Mouse (Mus musculus) forebrain, postnatal 0 days (tissue): ENCODE data around the gene Vta1. TPM values are rescaled to one million over a fixed set of nuclear protein-coding genes. Genes with fewer than 3 reads are reported as not detected.

ENCODE experiments used
- ATAC-seq: fragments of 200-750 bp; cut with Nextera tagmentation; 2 replicates; pipeline ENCODE4 v1.8.0; 2017; ENCODE audit warnings: mild to moderate bottlenecking, moderate library complexity
- DNase-seq: peaks from one replicate; pipeline ENCODE4 v3.0.0-alpha.2; 2015
- H3K27ac ChIP-seq: fragments of 300-500 bp; sonication (generic); 2 replicates; pipeline ENCODE4 v1.5.1; 2014; ENCODE audit warnings: low read depth, mild to moderate bottlenecking, antibody characterized with exemption, low read length, moderate library complexity, mixed read lengths
- H3K27me3 ChIP-seq: fragments of 300-500 bp; sonication (generic); 2 replicates; pipeline ENCODE4 v1.6.1; 2014; ENCODE audit warnings: mild to moderate bottlenecking, low read length, mixed read lengths; ENCODE audit not compliant: insufficient read depth
- H3K36me3 ChIP-seq: fragments of 300-500 bp; sonication (generic); 2 replicates; pipeline ENCODE4 v1.6.1; 2014; ENCODE audit warnings: mild to moderate bottlenecking, moderate library complexity; ENCODE audit not compliant: insufficient read depth
- H3K4me1 ChIP-seq: fragments of 300-500 bp; sonication (generic); 2 replicates; pipeline ENCODE4 v1.6.1; 2014; ENCODE audit warnings: antibody characterized with exemption; ENCODE audit not compliant: insufficient read depth
- H3K4me2 ChIP-seq: fragments of 300-500 bp; sonication (generic); 2 replicates; pipeline ENCODE4 v1.6.1; 2014; ENCODE audit warnings: low read depth, mild to moderate bottlenecking, moderate library complexity
- H3K4me3 ChIP-seq: fragments of 300-500 bp; sonication (generic); 2 replicates; pipeline ENCODE4 v1.5.1; 2014; ENCODE audit warnings: low read depth, low read length, mixed read lengths
- H3K9ac ChIP-seq: fragments of 300-500 bp; sonication (generic); 2 replicates; pipeline ENCODE4 v1.6.1; 2014; ENCODE audit warnings: mild to moderate bottlenecking
- H3K9me3 ChIP-seq: fragments of 300-500 bp; sonication (generic); 2 replicates; pipeline ENCODE4 v1.6.1; 2016; ENCODE audit warnings: low read length
- CTCF ChIP-seq: sonication (generic); IDR thresholded peaks from 2 replicates; pipeline ENCODE4 v1.5.1; 2016; ENCODE audit warnings: antibody characterized with exemption, control low read depth, low read depth
- WGBS: fragments of 180-500 bp; shearing (Covaris S2); extraction: QIAGEN DNeasy Blood & Tissue Kit; methylation state at CpG from one replicate; pipeline ENCODE4 v1.1.7; 2014; 5-methylcytosine and 5-hydroxymethylcytosine counted together
- polyA plus RNA-seq: library from polyadenylated mRNA; unstranded; fragments of >200 nt; fragmentation: Nextera tagmentation; extraction: Ambion mirVana; gene quantifications from 2 replicates; pipeline ENCODE4 v1.2.1, GENCODE M21; 2015
- total RNA-seq: library from RNA; depleted of rRNA; stranded (reverse); fragments of >200 nt; gene quantifications from 2 replicates; pipeline ENCODE4 v1.2.3, GENCODE M21; 2014; rRNA removed

Vta1 gene
- total RNA-seq = 110 and 128 TPM in 2 replicates
- 187 and 197 TPM in 2 replicates for polyA plus RNA-seq

GRCm38 (mm10) chr10:14705072-14706066 is at the start of gene Vta1, which contains the start of gene Nmbr:
Gene Vta1 (minus strand): TSS chr10:14705560.
Gene Nmbr (plus strand): TSS chr10:14705591.
- TF ChIP-seq CTCF = peak; percentile 88
- ATAC-seq = peak; percentile 99
- under 1% methylated on average over 38 of the region's 50 CpGs for WGBS

GRCm38 (mm10) chr10:14734285-14734684 is 28.9 kb upstream of the Vta1 start:
- H3K4me1 ChIP-seq = no peaks in the 10 kb centered on the region
- H3K9me3 ChIP-seq = no peaks in the 10 kb centered on the region
- H3K36me3 ChIP-seq = no peaks in the 10 kb centered on the region
- no peaks in the 10 kb centered on the region for H3K27me3 ChIP-seq
- no peak overlapping the region for H3K4me3 ChIP-seq
- ATAC-seq (peak; percentile 23; the same call in 1 of the 2 replicates), DNase-seq (peak; percentile 88)
- WGBS = 8% methylated on average over 2 of the region's 2 CpGs
- no peak overlapping the region for H3K9ac ChIP-seq
- no peak overlapping the region for H3K27ac ChIP-seq
- no peak overlapping the region for H3K4me2 ChIP-seq
- TF ChIP-seq CTCF = peak; percentile 78

More at GRCm38 (mm10) chr10:14705072-14706066, at the start of gene Vta1, which contains the start of gene Nmbr:
- Histone ChIP-seq H3K27me3 (no peaks in the 10 kb centered on the region), H3K36me3 (no peaks in the 10 kb centered on the region), H3K4me2 (peak within 1 kb of the TSS; percentile 50), H3K9me3 (no peaks in the 10 kb centered on the region), H3K27ac (peak within 1 kb of the TSS; percentile 82), H3K9ac (peak within 1 kb of the TSS; percentile 73), H3K4me3 (peak within 1 kb of the TSS; percentile 82), H3K4me1 (peaks cover 9% of the 10 kb centered on the region)
- DNase-seq = peak; percentile 98

DNA sequence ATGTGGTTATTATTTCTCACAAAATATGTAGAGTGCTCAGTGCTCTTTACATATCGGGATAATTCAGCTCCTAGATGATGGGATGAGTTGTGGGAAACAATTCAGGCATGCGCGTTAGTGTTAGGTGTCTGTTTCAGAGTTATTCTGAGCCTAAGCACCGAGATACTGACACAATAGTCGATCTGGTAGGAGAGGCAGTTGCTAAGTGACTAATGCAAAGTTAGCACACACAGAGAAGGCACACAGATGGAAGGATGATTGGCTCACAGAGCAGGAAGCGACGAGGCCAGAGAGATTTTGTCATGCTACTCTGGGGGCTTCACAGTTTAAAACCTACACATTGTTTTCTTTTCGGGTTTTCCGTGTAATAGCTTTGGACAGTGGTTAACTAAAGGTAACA is 20.3 kb upstream of the Vta1 start:
- H3K27ac ChIP-seq = no peak overlapping the region
- TF ChIP-seq CTCF = no peak
- peak; percentile 21 for DNase-seq
- no peaks in the 10 kb centered on the region for H3K9me3 ChIP-seq
- H3K27me3 ChIP-seq = no peaks in the 10 kb centered on the region
- ATAC-seq = peak; percentile 66
- H3K9ac ChIP-seq = no peak overlapping the region
- H3K4me2 ChIP-seq = no peak overlapping the region
- no peaks in the 10 kb centered on the region for H3K36me3 ChIP-seq
- H3K4me1 ChIP-seq = no peaks in the 10 kb centered on the region
- H3K4me3 ChIP-seq = no peak overlapping the region
- 60% methylated on average over 9 of the region's 9 CpGs for WGBS

DNA sequence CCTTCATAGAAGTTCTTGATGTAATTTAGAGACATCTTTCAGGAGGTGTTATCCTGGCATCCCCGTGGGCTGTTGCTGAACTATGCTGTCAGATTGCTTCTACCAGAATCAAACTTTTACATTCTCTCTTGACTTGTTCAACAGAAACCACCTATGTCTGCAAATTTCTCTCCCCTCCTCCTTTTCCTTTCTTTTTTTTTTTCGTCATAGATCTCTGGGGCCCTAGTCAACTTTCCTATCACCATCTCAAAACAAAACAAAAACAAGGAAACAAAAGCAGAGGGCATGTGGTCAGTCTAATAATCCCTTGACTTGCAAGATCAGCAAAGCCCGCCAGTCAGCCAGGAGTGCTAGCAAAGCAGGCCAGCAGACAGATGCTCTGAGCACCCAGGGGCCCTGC is 12.8 kb upstream of the Vta1 start, which contains the start of gene Gje1:
Gene Gje1 (minus strand): TSS at position 101 of the 400 bp plus-strand sequence.
- no peak within 1 kb of the TSS for H3K4me3 ChIP-seq
- no peak within 1 kb of the TSS for H3K9ac ChIP-seq
- ATAC-seq = no peak
- no peak within 1 kb of the TSS for H3K27ac ChIP-seq
- TF ChIP-seq CTCF = no peak
- DNase-seq = no peak
- no peaks in the 10 kb centered on the region for H3K36me3 ChIP-seq
- no peaks in the 10 kb centered on the region for H3K27me3 ChIP-seq
- H3K9me3 ChIP-seq = no peaks in the 10 kb centered on the region
- 54% methylated on average over 3 of the region's 3 CpGs for WGBS
- no peak within 1 kb of the TSS for H3K4me2 ChIP-seq
- H3K4me1 ChIP-seq = no peaks in the 10 kb centered on the region

DNA sequence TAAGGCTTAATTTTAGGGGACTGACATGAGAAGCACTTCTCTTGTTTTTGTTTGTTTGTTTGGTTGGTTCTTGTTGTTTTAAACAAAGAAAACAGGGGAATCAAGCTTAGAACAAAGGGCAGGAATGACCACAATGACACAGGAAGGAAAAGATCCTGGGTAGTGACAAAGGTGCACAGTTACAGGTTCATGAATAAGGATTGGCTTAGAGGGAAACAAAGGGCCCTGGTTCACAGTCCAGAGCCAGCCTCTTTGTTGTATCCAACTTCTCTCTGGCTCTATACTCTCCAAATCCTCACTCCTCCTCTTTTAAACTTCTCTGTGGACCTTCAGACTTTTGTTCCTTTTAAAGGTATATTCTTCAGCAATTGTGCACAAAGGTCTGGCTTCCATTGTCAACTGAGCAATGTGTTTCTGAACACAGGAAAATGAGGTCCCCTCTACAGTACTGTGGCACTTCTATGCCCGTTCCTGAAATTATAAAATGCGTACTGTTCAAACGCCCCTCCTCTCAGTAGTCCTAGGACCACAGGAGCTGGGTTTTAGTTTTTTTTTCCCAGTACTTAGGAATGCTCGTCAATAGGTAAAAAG is 1.4 kb downstream of the Vta1 start:
- no peak overlapping the region for H3K27ac ChIP-seq
- no peaks in the 10 kb centered on the region for H3K27me3 ChIP-seq
- H3K4me3 ChIP-seq = peak overlapping the region; percentile 82
- no peak for ATAC-seq
- no peaks in the 10 kb centered on the region for H3K9me3 ChIP-seq
- 0 out of 2 replicates have a peak overlapping the region, but pooled peaks have one; percentile 6 for H3K9ac ChIP-seq
- no peak for TF ChIP-seq CTCF
- DNase-seq = no peak
- H3K4me2 ChIP-seq = peak overlapping the region; percentile 50
- peaks cover 9% of the 10 kb centered on the region for H3K4me1 ChIP-seq
- WGBS = 34% methylated on average over 4 of the region's 4 CpGs
- no peaks in the 10 kb centered on the region for H3K36me3 ChIP-seq

DNA sequence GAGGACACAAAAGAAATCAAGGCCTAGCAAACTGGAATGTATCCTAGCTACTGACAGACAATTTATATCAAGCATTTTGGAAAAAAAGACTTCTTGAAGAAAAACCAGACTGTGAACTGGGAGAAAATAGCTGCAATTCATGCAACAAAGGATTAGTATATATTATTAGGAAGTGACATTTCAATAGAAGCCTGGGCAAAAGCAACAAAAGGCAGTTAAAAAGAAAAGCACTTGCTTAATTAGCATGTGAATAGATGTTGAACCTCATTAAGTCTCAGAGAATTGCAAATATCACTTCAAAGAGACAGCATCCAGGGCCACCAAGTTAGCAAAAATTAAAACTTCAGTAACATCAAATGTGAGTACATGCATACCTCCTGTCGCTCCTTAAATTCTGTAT is 2.1 kb downstream of the Vta1 start:
- Histone ChIP-seq H3K4me3 (no peak overlapping the region), H3K36me3 (no peaks in the 10 kb centered on the region), H3K4me2 (peak overlapping the region; percentile 50; the same call in 1 of the 2 replicates), H3K9me3 (no peaks in the 10 kb centered on the region), H3K9ac (no peak overlapping the region), H3K27me3 (no peaks in the 10 kb centered on the region), H3K27ac (no peak overlapping the region), H3K4me1 (peaks cover 9% of the 10 kb centered on the region)
- DNase-seq (no peak), ATAC-seq (peak; percentile 13; the same call in 1 of the 2 replicates)
- 17% methylated on average over 1 of the region's 1 CpGs for WGBS
- no peak for TF ChIP-seq CTCF
